Mouse (Mus musculus): Measurements from ENCODE around the gene Alk. TPM values are rescaled to one million over a fixed set of nuclear protein-coding genes. Genes with fewer than 3 reads are reported as not detected.

Gene Alk
- polyA plus RNA-seq, 1 experiment from 2014 or later = 0.77 TPM

GRCm38 (mm10) chr17:72021733-72022669 is 582.4 kb downstream of the Alk start:
- H3K9ac ChIP-seq = no peak overlapping the region
- no peak overlapping the region for H3K27ac ChIP-seq
- H3K36me3 ChIP-seq (replicated peaks) = no peaks in the 10 kb centered on the region
- no peak overlapping the region for H3K4me2 ChIP-seq
- no peak for ATAC-seq (ENCODE audit: low FRiP score)
- H3K27me3 ChIP-seq = no peaks in the 10 kb centered on the region; the same call in 1 of the 2 replicates
- no peaks in the 10 kb centered on the region for H3K9me3 ChIP-seq
- 78% methylated on average over 10 of the region's 10 CpGs for WGBS
- no peaks in the 10 kb centered on the region for H3K4me1 ChIP-seq
- no peak overlapping the region for H3K4me3 ChIP-seq (replicated peaks)

GRCm38 (mm10) chr17:72017329-72017728 is 587.1 kb downstream of the Alk start:
- Histone ChIP-seq H3K36me3 (replicated peaks) (no peaks in the 10 kb centered on the region), H3K4me2 (no peak overlapping the region), H3K27me3 (no peaks in the 10 kb centered on the region), H3K9me3 (no peaks in the 10 kb centered on the region), H3K27ac (no peak overlapping the region), H3K4me3 (replicated peaks) (no peak overlapping the region), H3K4me1 (no peaks in the 10 kb centered on the region), H3K9ac (no peak overlapping the region)
- no peak for ATAC-seq (ENCODE audit: low FRiP score)

- H3K27ac ChIP-seq = no peak overlapping the region
- H3K4me2 ChIP-seq = no peak overlapping the region
- WGBS = 82% methylated on average over 3 of the region's 3 CpGs
- no peaks in the 10 kb centered on the region for H3K27me3 ChIP-seq
- no peak for ATAC-seq (ENCODE audit: low FRiP score)
- H3K4me1 ChIP-seq = no peaks in the 10 kb centered on the region
- H3K9me3 ChIP-seq = no peaks in the 10 kb centered on the region
- H3K36me3 ChIP-seq (replicated peaks) = no peaks in the 10 kb centered on the region
- no peak overlapping the region for H3K4me3 ChIP-seq (replicated peaks)
- no peak overlapping the region for H3K9ac ChIP-seq
Measured at GRCm38 (mm10) chr17:72015253-72015652, 589.2 kb downstream of the Alk start.

GRCm38 (mm10) chr17:72012775-72013174 is 591.7 kb downstream of the Alk start:
- Histone ChIP-seq H3K4me1 (no peaks in the 10 kb centered on the region), H3K27ac (no peak overlapping the region), H3K27me3 (no peaks in the 10 kb centered on the region), H3K36me3 (replicated peaks) (no peaks in the 10 kb centered on the region), H3K4me3 (replicated peaks) (no peak overlapping the region), H3K9me3 (no peaks in the 10 kb centered on the region), H3K9ac (no peak overlapping the region), H3K4me2 (no peak overlapping the region)
- ATAC-seq (ENCODE audit: low FRiP score) = no peak
- 81% methylated on average over 9 of the region's 9 CpGs for WGBS

GRCm38 (mm10) chr17:72009836-72010235 is 594.6 kb downstream of the Alk start:
- no peaks in the 10 kb centered on the region for H3K36me3 ChIP-seq (replicated peaks)
- H3K4me3 ChIP-seq (replicated peaks) = no peak overlapping the region
- WGBS = 91% methylated on average over 2 of the region's 2 CpGs
- H3K9ac ChIP-seq = no peak overlapping the region
- ATAC-seq (ENCODE audit: low FRiP score) = no peak
- H3K4me1 ChIP-seq = no peaks in the 10 kb centered on the region
- no peaks in the 10 kb centered on the region for H3K27me3 ChIP-seq
- no peak overlapping the region for H3K27ac ChIP-seq
- H3K9me3 ChIP-seq = no peaks in the 10 kb centered on the region
- no peak overlapping the region for H3K4me2 ChIP-seq

GRCm38 (mm10) chr17:72008389-72008788 is 596.0 kb downstream of the Alk start:
- no peak overlapping the region for H3K4me2 ChIP-seq
- H3K4me1 ChIP-seq = no peaks in the 10 kb centered on the region
- no peaks in the 10 kb centered on the region for H3K9me3 ChIP-seq
- no peaks in the 10 kb centered on the region for H3K27me3 ChIP-seq
- H3K27ac ChIP-seq = no peak overlapping the region
- H3K4me3 ChIP-seq (replicated peaks) = no peak overlapping the region
- no peak overlapping the region for H3K9ac ChIP-seq
- no peak for ATAC-seq (ENCODE audit: low FRiP score)
- 81% methylated on average over 5 of the region's 5 CpGs for WGBS
- no peaks in the 10 kb centered on the region for H3K36me3 ChIP-seq (replicated peaks)

GRCm38 (mm10) chr17:72005365-72005764 is 599.1 kb downstream of the Alk start:
- WGBS = 78% methylated on average over 6 of the region's 6 CpGs
- no peak overlapping the region for H3K4me2 ChIP-seq
- no peak for ATAC-seq (ENCODE audit: low FRiP score)
- H3K9ac ChIP-seq = no peak overlapping the region
- no peaks in the 10 kb centered on the region for H3K36me3 ChIP-seq (replicated peaks)
- H3K4me3 ChIP-seq (replicated peaks) = no peak overlapping the region
- no peak overlapping the region for H3K27ac ChIP-seq
- H3K4me1 ChIP-seq = no peaks in the 10 kb centered on the region
- H3K9me3 ChIP-seq = no peaks in the 10 kb centered on the region
- no peaks in the 10 kb centered on the region for H3K27me3 ChIP-seq

- H3K4me1 ChIP-seq = no peaks in the 10 kb centered on the region
- 65% methylated on average over 5 of the region's 5 CpGs for WGBS
- no peak for ATAC-seq (ENCODE audit: low FRiP score)
- H3K27me3 ChIP-seq = no peaks in the 10 kb centered on the region
- H3K27ac ChIP-seq = no peak overlapping the region
- H3K9me3 ChIP-seq = no peaks in the 10 kb centered on the region
- H3K9ac ChIP-seq = no peak overlapping the region
- no peak overlapping the region for H3K4me2 ChIP-seq
- H3K4me3 ChIP-seq (replicated peaks) = no peak overlapping the region
- no peaks in the 10 kb centered on the region for H3K36me3 ChIP-seq (replicated peaks)
Measured at GRCm38 (mm10) chr17:71999527-72000482, 604.6 kb downstream of the Alk start.

- no peak overlapping the region for H3K27ac ChIP-seq
- no peak overlapping the region for H3K9ac ChIP-seq
- H3K4me3 ChIP-seq (replicated peaks) = no peak overlapping the region
- no peak for ATAC-seq (ENCODE audit: low FRiP score)
- H3K36me3 ChIP-seq (replicated peaks) = no peaks in the 10 kb centered on the region
- H3K4me2 ChIP-seq = no peak overlapping the region
- H3K9me3 ChIP-seq = no peaks in the 10 kb centered on the region
- H3K27me3 ChIP-seq = no peaks in the 10 kb centered on the region
- 77% methylated on average over 3 of the region's 3 CpGs for WGBS
- H3K4me1 ChIP-seq = no peaks in the 10 kb centered on the region
Measured at GRCm38 (mm10) chr17:71997680-71998079, 606.7 kb downstream of the Alk start.

- Histone ChIP-seq H3K27me3 (no peaks in the 10 kb centered on the region), H3K4me2 (no peak overlapping the region), H3K36me3 (replicated peaks) (no peaks in the 10 kb centered on the region), H3K9me3 (no peaks in the 10 kb centered on the region), H3K4me3 (replicated peaks) (no peak overlapping the region), H3K27ac (no peak overlapping the region), H3K4me1 (no peaks in the 10 kb centered on the region), H3K9ac (no peak overlapping the region)
- ATAC-seq (ENCODE audit: low FRiP score) = no peak
- WGBS = 85% methylated on average over 3 of the region's 3 CpGs
Measured at GRCm38 (mm10) chr17:71995539-71995938, 608.9 kb downstream of the Alk start.

GRCm38 (mm10) chr17:71994144-71994543 is 610.3 kb downstream of the Alk start:
- peaks cover 7% of the 10 kb centered on the region; the same call in 1 of the 2 replicates for H3K4me1 ChIP-seq
- no peak overlapping the region for H3K4me2 ChIP-seq
- no peak for ATAC-seq (ENCODE audit: low FRiP score)
- 82% methylated on average over 1 of the region's 1 CpGs for WGBS
- H3K9ac ChIP-seq = no peak overlapping the region
- H3K9me3 ChIP-seq = no peaks in the 10 kb centered on the region
- no peak overlapping the region for H3K27ac ChIP-seq
- no peaks in the 10 kb centered on the region for H3K27me3 ChIP-seq
- H3K4me3 ChIP-seq (replicated peaks) = no peak overlapping the region
- no peaks in the 10 kb centered on the region for H3K36me3 ChIP-seq (replicated peaks)

- H3K27ac ChIP-seq = no peak overlapping the region
- no peaks in the 10 kb centered on the region for H3K36me3 ChIP-seq (replicated peaks)
- no peaks in the 10 kb centered on the region for H3K27me3 ChIP-seq
- H3K4me2 ChIP-seq = no peak overlapping the region
- no peak overlapping the region for H3K4me3 ChIP-seq (replicated peaks)
- no peaks in the 10 kb centered on the region for H3K9me3 ChIP-seq
- no peak for ATAC-seq (ENCODE audit: low FRiP score)
- no peak overlapping the region for H3K9ac ChIP-seq
- H3K4me1 ChIP-seq = peaks cover 10% of the 10 kb centered on the region; the same call in 1 of the 2 replicates
- 85% methylated on average over 2 of the region's 2 CpGs for WGBS
Measured at GRCm38 (mm10) chr17:71993011-71993410, 611.4 kb downstream of the Alk start.
